Comparison of ENCODE assay signal across 8 mouse cellular contexts in the genomic region with DNA sequence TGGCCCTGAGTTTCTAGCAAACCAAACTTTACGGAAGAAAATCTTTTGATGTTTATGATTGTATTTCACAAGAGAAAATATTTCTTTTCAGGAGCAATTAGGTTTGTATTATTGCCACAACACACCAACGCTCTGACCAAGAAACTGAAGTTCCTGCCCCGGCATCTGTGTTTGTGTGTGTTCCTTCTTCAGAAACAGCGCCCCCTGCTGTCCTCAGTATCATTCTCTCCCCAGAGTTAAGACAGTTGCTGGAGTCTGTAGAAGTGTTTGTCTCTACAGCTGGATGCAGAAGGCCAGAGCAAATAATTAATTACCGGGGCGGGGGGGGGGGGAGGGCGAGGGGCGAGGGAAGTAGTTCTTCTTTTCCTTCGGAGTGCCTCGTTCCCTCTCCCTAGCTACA. TPM values are rescaled to one million over a fixed set of nuclear protein-coding genes. Genes with fewer than 3 reads are reported as not detected.
DNase-seq lines count a peak whose midpoint lies in the region; ATAC-seq and TF ChIP-seq lines count a peak whose summit lies in the region.

No protein-coding gene starts in this region.

- peaks cover 21% of the 10 kb centered on the region for H3K4me1 ChIP-seq in hindbrain, embryonic 10.5 days (replicated peaks)
- H3K4me1 ChIP-seq in hindbrain, embryonic 16.5 days (ENCODE audit: control insufficient read depth, insufficient read depth, low read depth, low read length): peaks cover 14% of the 10 kb centered on the region
- peaks cover 16% of the 10 kb centered on the region for H3K4me1 ChIP-seq in forebrain, embryonic 16.5 days (replicated peaks; ENCODE audit: control insufficient read depth, insufficient read depth, low read length)
- H3K4me1 ChIP-seq in limb, embryonic 14.5 days (ENCODE audit: control insufficient read depth, insufficient read depth, low read length): 0 out of 2 replicates have a peak, but pooled peaks cover 8% of the 10 kb centered on the region
- H3K4me1 ChIP-seq in neural tube, embryonic 11.5 days (ENCODE audit: control insufficient read depth, insufficient read depth, low read length): 0 out of 2 replicates have a peak, but pooled peaks cover 4% of the 10 kb centered on the region

- H3K4me2 ChIP-seq in hindbrain, embryonic 16.5 days (ENCODE audit: low read length): no peak overlapping the region
- no peak overlapping the region for H3K4me2 ChIP-seq in forebrain, embryonic 16.5 days (ENCODE audit: low read length)
- H3K4me2 ChIP-seq in limb, embryonic 14.5 days (replicated peaks; ENCODE audit: low read depth, low read length, severe bottlenecking): no peak overlapping the region
- no peak overlapping the region for H3K4me2 ChIP-seq in neural tube, embryonic 11.5 days (ENCODE audit: low read depth)

- 31% methylated on average over 8 of the region's 10 CpGs for WGBS in hindbrain, embryonic 10.5 days
- 25% methylated on average over 6 of the region's 10 CpGs for WGBS in hindbrain, embryonic 16.5 days
- WGBS in forebrain, embryonic 16.5 days: 19% methylated on average over 9 of the region's 10 CpGs
- WGBS in limb, embryonic 14.5 days: 19% methylated on average over 10 of the region's 10 CpGs
- WGBS in neural tube, embryonic 11.5 days: 37% methylated on average over 6 of the region's 10 CpGs

- H3K27ac ChIP-seq in hindbrain, embryonic 10.5 days: no peak overlapping the region
- H3K27ac ChIP-seq in hindbrain, embryonic 16.5 days (ENCODE audit: low read depth, low read length): no peak overlapping the region
- H3K27ac ChIP-seq in forebrain, embryonic 16.5 days (ENCODE audit: low read length): no peak overlapping the region
- H3K27ac ChIP-seq in limb, embryonic 14.5 days (replicated peaks; ENCODE audit: low read depth, low read length): no peak overlapping the region
- H3K27ac ChIP-seq in neural tube, embryonic 11.5 days (ENCODE audit: low read depth, low read length): no peak overlapping the region

- peak; percentile 69 for DNase-seq in hindbrain, embryonic 10.5 days (ENCODE audit: low spot score)
- peak; percentile 55 for DNase-seq in c-Kit-positive CD71-negative TER-119-negative erythroid progenitor cells, embryonic 14.5 days (ENCODE audit: low read depth)
- DNase-seq in kidney, adult 9 months: peak; percentile 80
- DNase-seq in limb, embryonic 14.5 days (ENCODE audit: low spot score): peak; percentile 60
- peak; percentile 74 for DNase-seq in neural tube, embryonic 11.5 days (ENCODE audit: low spot score)
- DNase-seq in thymus, postnatal 0 days (ENCODE audit: low spot score): peak; percentile 55

- H3K9me3 ChIP-seq in hindbrain, embryonic 10.5 days: no peaks in the 10 kb centered on the region
- no peaks in the 10 kb centered on the region for H3K9me3 ChIP-seq in hindbrain, embryonic 16.5 days (ENCODE audit: control insufficient read depth, low read length)
- H3K9me3 ChIP-seq in forebrain, embryonic 16.5 days (ENCODE audit: control insufficient read depth, low read length): no peaks in the 10 kb centered on the region
- H3K9me3 ChIP-seq in limb, embryonic 14.5 days (ENCODE audit: control insufficient read depth, low read length): no peaks in the 10 kb centered on the region
- H3K9me3 ChIP-seq in neural tube, embryonic 11.5 days (ENCODE audit: control insufficient read depth, low read length): no peaks in the 10 kb centered on the region

- no peak overlapping the region for H3K4me3 ChIP-seq in hindbrain, embryonic 10.5 days
- H3K4me3 ChIP-seq in hindbrain, embryonic 16.5 days (ENCODE audit: low read length): no peak overlapping the region
- no peak overlapping the region for H3K4me3 ChIP-seq in forebrain, embryonic 16.5 days (replicated peaks; ENCODE audit: low read length)
- H3K4me3 ChIP-seq in limb, embryonic 14.5 days (replicated peaks; ENCODE audit: low read length): no peak overlapping the region
- H3K4me3 ChIP-seq in neural tube, embryonic 11.5 days (ENCODE audit: low read depth, low read length): no peak overlapping the region

- no peak overlapping the region for H3K9ac ChIP-seq in hindbrain, embryonic 16.5 days (ENCODE audit: low read depth, low read length)
- H3K9ac ChIP-seq in forebrain, embryonic 16.5 days (replicated peaks; ENCODE audit: low read depth, low read length): no peak overlapping the region
- no peak overlapping the region for H3K9ac ChIP-seq in limb, embryonic 14.5 days (ENCODE audit: low read depth, low read length, severe bottlenecking)
- no peak overlapping the region for H3K9ac ChIP-seq in neural tube, embryonic 11.5 days (ENCODE audit: low read length)

- H3K36me3 ChIP-seq in hindbrain, embryonic 10.5 days: no peaks in the 10 kb centered on the region
- H3K36me3 ChIP-seq in hindbrain, embryonic 16.5 days (ENCODE audit: control insufficient read depth, insufficient read depth, low read length): no peaks in the 10 kb centered on the region
- H3K36me3 ChIP-seq in forebrain, embryonic 16.5 days (ENCODE audit: control insufficient read depth, insufficient read depth): no peaks in the 10 kb centered on the region
- H3K36me3 ChIP-seq in limb, embryonic 14.5 days (ENCODE audit: control insufficient read depth, insufficient read depth, low read length): no peaks in the 10 kb centered on the region
- no peaks in the 10 kb centered on the region for H3K36me3 ChIP-seq in neural tube, embryonic 11.5 days (ENCODE audit: control insufficient read depth, insufficient read depth, low read length)

- H3K27me3 ChIP-seq in hindbrain, embryonic 10.5 days (ENCODE audit: insufficient read depth, poor library complexity, severe bottlenecking): peaks cover 52% of the 10 kb centered on the region
- peaks cover 27% of the 10 kb centered on the region for H3K27me3 ChIP-seq in hindbrain, embryonic 16.5 days (replicated peaks; ENCODE audit: control insufficient read depth, insufficient read depth, low read length)
- H3K27me3 ChIP-seq in forebrain, embryonic 16.5 days (replicated peaks; ENCODE audit: control insufficient read depth, insufficient read depth, low read length): peaks cover 23% of the 10 kb centered on the region
- H3K27me3 ChIP-seq in limb, embryonic 14.5 days (ENCODE audit: control insufficient read depth, insufficient read depth, low read length): peaks cover 34% of the 10 kb centered on the region
- peaks cover 29% of the 10 kb centered on the region for H3K27me3 ChIP-seq in neural tube, embryonic 11.5 days (ENCODE audit: control insufficient read depth, insufficient read depth, low read length)

- no peak for TF ChIP-seq POLR2A in limb, embryonic 14.5 days (IDR thresholded peaks at IDR 0.05; ENCODE audit: borderline replicate concordance, extremely low read depth, insufficient read depth, insufficient read length)

- no peak for ATAC-seq in hindbrain, embryonic 16.5 days
- peak; percentile 62; the same call in 1 of the 2 replicates for ATAC-seq in forebrain, embryonic 16.5 days
- no peak for ATAC-seq in limb, embryonic 14.5 days (ENCODE audit: low FRiP score, low read depth)
- ATAC-seq in neural tube, embryonic 11.5 days (ENCODE audit: insufficient read depth, low FRiP score, low TSS enrichment): 0 out of 2 replicates have a peak, but pooled peaks have one; percentile 42

RNA-seq across cellular contexts. Expression of gene Avpr1a, which starts 1.0 kb away (rescaled TPM):
- 0.18 and 0.19 TPM in 2 replicates for polyA plus RNA-seq in hindbrain, embryonic 10.5 days (2016; fragmentation: Nextera tagmentation; extraction: Ambion mirVana)
- polyA plus RNA-seq in hindbrain, embryonic 16.5 days (2015; fragmentation: Nextera tagmentation; extraction: Ambion mirVana): 4.1 and 4.2 TPM in 2 replicates
- 1.3 and 2.2 TPM in 2 replicates for polyA plus RNA-seq in forebrain, embryonic 16.5 days (2015; fragmentation: Nextera tagmentation; extraction: Ambion mirVana)
- 2.4 and 3.3 TPM in 2 replicates for polyA plus RNA-seq in limb, embryonic 14.5 days (2012; rRNA removed)
- 3.0 and 4.6 TPM in 2 replicates for polyA plus RNA-seq in limb, embryonic 14.5 days (2014; fragmentation: Nextera tagmentation; extraction: Ambion mirVana)
- 0.33 and 0.51 TPM in 2 replicates for polyA plus RNA-seq in neural tube, embryonic 11.5 days (2014; fragmentation: Nextera tagmentation; extraction: Ambion mirVana)
- polyA plus RNA-seq in thymus, postnatal 0 days (2015; fragmentation: Nextera tagmentation; extraction: Ambion mirVana): 0.90 and 1.5 TPM in 2 replicates

Comparison
In these comparisons a context has a peak if more than half of its experiments do, and no peak if none do; other contexts are left out.
1. ATAC-seq: peak in forebrain, embryonic 16.5 days (single experiment) and neural tube, embryonic 11.5 days (single experiment); none in hindbrain, embryonic 16.5 days (single experiment) and limb, embryonic 14.5 days (single experiment).
2. Peak in every context shown above with its lines, with median percentiles within 50 percentile points of each other: DNase-seq.